Mouse (Mus musculus) spleen, postnatal 10 days (tissue): Measurements from ENCODE around the gene Ralgps2.

ENCODE experiments used
- DNase-seq, 2 experiments: peaks; one replicate each; pipeline ENCODE4 v3.0.0; 2021 to 2022; ENCODE audit warnings: low spot score in 2 of 2

The Ralgps2 gene

GRCm38 (mm10) chr1:156819236-156819635, 120.2 kb downstream of the Ralgps2 start:
- DNase-seq = no peak

- DNase-seq = no peak
These were observed 125.9 kb downstream of the Ralgps2 start for GRCm38 (mm10) chr1:156813485-156813884.

- no peak for DNase-seq
These were observed 126.7 kb downstream of the Ralgps2 start for GRCm38 (mm10) chr1:156812716-156813115.

- no peak for DNase-seq
These were observed 127.5 kb downstream of the Ralgps2 start for GRCm38 (mm10) chr1:156811928-156812327.

GRCm38 (mm10) chr1:156808332-156808731, 131.1 kb downstream of the Ralgps2 start:
- DNase-seq = no peak

GRCm38 (mm10) chr1:156801276-156801675, 138.2 kb downstream of the Ralgps2 start:
- no peak for DNase-seq

- DNase-seq = no peak
These were observed 143.2 kb downstream of the Ralgps2 start for GRCm38 (mm10) chr1:156796251-156796650.

GRCm38 (mm10) chr1:156789844-156790490, 149.5 kb downstream of the Ralgps2 start:
- no peak for DNase-seq

GRCm38 (mm10) chr1:156787164-156787863, 152.1 kb downstream of the Ralgps2 start:
- no peak for DNase-seq

- DNase-seq = no peak
These were observed 153.4 kb downstream of the Ralgps2 start for GRCm38 (mm10) chr1:156786074-156786473.

GRCm38 (mm10) chr1:156784974-156785373, 154.5 kb downstream of the Ralgps2 start:
- no peak for DNase-seq

- DNase-seq = no peak
These were observed 155.3 kb downstream of the Ralgps2 start for GRCm38 (mm10) chr1:156784116-156784515.

- DNase-seq = no peak
These were observed 157.2 kb downstream of the Ralgps2 start for GRCm38 (mm10) chr1:156781971-156782850.

- no peak for DNase-seq
These were observed 158.2 kb downstream of the Ralgps2 start for GRCm38 (mm10) chr1:156781076-156781741.

GRCm38 (mm10) chr1:156780234-156781005, 159.0 kb downstream of the Ralgps2 start:
- DNase-seq = no peak

- no peak for DNase-seq
These were observed 159.8 kb downstream of the Ralgps2 start for GRCm38 (mm10) chr1:156779595-156779994.

- no peak for DNase-seq
These were observed 160.4 kb downstream of the Ralgps2 start for GRCm38 (mm10) chr1:156778977-156779376.

- DNase-seq = no peak
These were observed 161.5 kb downstream of the Ralgps2 start for GRCm38 (mm10) chr1:156777896-156778295.

- DNase-seq = no peak
These were observed 163.4 kb downstream of the Ralgps2 start for GRCm38 (mm10) chr1:156775983-156776382.

GRCm38 (mm10) chr1:156775190-156775589, 164.2 kb downstream of the Ralgps2 start:
- no peak for DNase-seq

- no peak for DNase-seq
These were observed 168.6 kb downstream of the Ralgps2 start for GRCm38 (mm10) chr1:156770845-156771244.
